Mouse (Mus musculus) Muller cell, postnatal 12 days (primary cell): Measurements from ENCODE around the gene Pde6b.

Experiments used
- DNase-seq: peaks from one replicate; pipeline ENCODE4 v3.0.0-alpha.2; 2015; ENCODE audit errors: inconsistent ontology term

The Pde6b gene

GRCm38 (mm10) chr5:108388201-108388600 is at the start of gene Pde6b:
Pde6b (plus strand) TSS chr5:108388391.
- DNase-seq, result no peak

GRCm38 (mm10) chr5:108343680-108344170 is 44.5 kb upstream of the Pde6b start:
- DNase-seq, result no peak

- DNase-seq, result no peak
Measured at GRCm38 (mm10) chr5:108345313-108346071, 42.7 kb upstream of the Pde6b start.

GRCm38 (mm10) chr5:108347843-108348242 is 40.3 kb upstream of the Pde6b start:
- no peak for DNase-seq

- no peak for DNase-seq
Measured at GRCm38 (mm10) chr5:108349511-108350148, 38.6 kb upstream of the Pde6b start.

- no peak for DNase-seq
Measured at GRCm38 (mm10) chr5:108354056-108354455, 34.1 kb upstream of the Pde6b start.

GRCm38 (mm10) chr5:108357862-108358261 is 30.3 kb upstream of the Pde6b start:
- no peak for DNase-seq

- DNase-seq, result no peak
Measured at GRCm38 (mm10) chr5:108359491-108359890, 28.7 kb upstream of the Pde6b start.

- no peak for DNase-seq
Measured at GRCm38 (mm10) chr5:108360211-108360610, 28.0 kb upstream of the Pde6b start.

- no peak for DNase-seq
Measured at GRCm38 (mm10) chr5:108362330-108362729, 25.9 kb upstream of the Pde6b start.

- DNase-seq, result no peak
Measured at GRCm38 (mm10) chr5:108366328-108366983, 21.7 kb upstream of the Pde6b start.

- peak; percentile 53 for DNase-seq
Measured at GRCm38 (mm10) chr5:108366984-108367841, 21.0 kb upstream of the Pde6b start.

GRCm38 (mm10) chr5:108367871-108368332 is 20.3 kb upstream of the Pde6b start, which contains the start of gene Gm42517:
Gm42517 (minus strand) TSS chr5:108367922.
- peak; percentile 14 for DNase-seq

- DNase-seq, result no peak
Measured at GRCm38 (mm10) chr5:108368446-108368845, 19.7 kb upstream of the Pde6b start.

- DNase-seq, result peak; percentile 54
Measured at GRCm38 (mm10) chr5:108368851-108369621, 19.2 kb upstream of the Pde6b start.

- no peak for DNase-seq
Measured at GRCm38 (mm10) chr5:108369964-108370363, 18.2 kb upstream of the Pde6b start.

- no peak for DNase-seq
Measured at GRCm38 (mm10) chr5:108374079-108374478, 14.1 kb upstream of the Pde6b start.

GRCm38 (mm10) chr5:108376059-108376458 is 12.1 kb upstream of the Pde6b start:
- DNase-seq, result no peak

- no peak for DNase-seq
Measured at GRCm38 (mm10) chr5:108378346-108378745, 9.8 kb upstream of the Pde6b start.

GRCm38 (mm10) chr5:108385632-108386031 is 2.6 kb upstream of the Pde6b start:
- DNase-seq, result peak; percentile 28

GRCm38 (mm10) chr5:108386449-108386848 is 1.7 kb upstream of the Pde6b start:
- no peak for DNase-seq
